Mouse (Mus musculus): Measurements from ENCODE around the gene Fam89b. TPM values are rescaled to one million over a fixed set of nuclear protein-coding genes. Genes with fewer than 3 reads are reported as not detected.

Gene Fam89b
- polyA plus RNA-seq, 1 experiment from 2014 or later = 73.0 TPM

- ChIA-PET POLR2A (interaction anchor here (0.6 to 1.4 kb wide), 3 partner anchors 9 to 31 kb away, joined by 3 to 7 read pairs (median 3); partner anchors contain the start of gene Ehbp1l1), CTCF (interaction anchor here (1.0 to 4.9 kb wide), 3 partner anchors 11 to 31 kb away, joined by 3 to 20 read pairs (median 3); no protein-coding TSS in a partner anchor)
- in situ Hi-C loops (cut with MboI; ENCODE audit: low pct_unique_long_range_greater_than_20kb) = no loop called here
- no peak for DNase-seq (ENCODE audit: low read depth, low spot score)
- ATAC-seq = no peak
- H3K27me3 ChIP-seq = no peaks in the 10 kb centered on the region
- TF ChIP-seq CTCF (IDR thresholded peaks at IDR 0.05) = no peak
Observed at GRCm38 (mm10) chr19:5756321-5756985, 27.0 kb upstream of the Fam89b start.

- ATAC-seq = no peak
- in situ Hi-C loops (cut with MboI; ENCODE audit: low pct_unique_long_range_greater_than_20kb) = no loop called here
- ChIA-PET POLR2A (interaction anchor here (0.6 to 1.0 kb wide), 2 partner anchors 15 to 102 kb away, joined by 3 read pairs; no protein-coding TSS in a partner anchor), CTCF (interaction anchor here (4.9 kb wide), 1 partner anchor 16 kb away, joined by 20 read pairs; no protein-coding TSS in a partner anchor)
- H3K27me3 ChIP-seq = no peaks in the 10 kb centered on the region
- DNase-seq (ENCODE audit: low read depth, low spot score) = no peak
- TF ChIP-seq CTCF (IDR thresholded peaks at IDR 0.05) = no peak
Observed at GRCm38 (mm10) chr19:5751742-5752141, 22.3 kb upstream of the Fam89b start.

- CTCF ChIA-PET = no interaction called here
- TF ChIP-seq CTCF (IDR thresholded peaks at IDR 0.05) = no peak
- POLR2A ChIA-PET = interaction anchor here (3.1 kb wide), 1 partner anchor 8 kb away, joined by 25 read pairs; no protein-coding TSS in a partner anchor
- no peak for ATAC-seq
- in situ Hi-C loops (cut with MboI; ENCODE audit: low pct_unique_long_range_greater_than_20kb) = no loop called here
- no peak for DNase-seq (ENCODE audit: low read depth, low spot score)
- H3K27me3 ChIP-seq = no peaks in the 10 kb centered on the region
Observed at GRCm38 (mm10) chr19:5750951-5751350, 21.5 kb upstream of the Fam89b start.

- DNase-seq (ENCODE audit: low read depth, low spot score) (no peak), ATAC-seq (no peak)
- POLR2A ChIA-PET = interaction anchor here (0.9 to 3.1 kb wide), 5 partner anchors 10 to 21 kb away, joined by 3 to 25 read pairs (median 5); partner anchors contain the start of gene Scyl1
- CTCF ChIA-PET = interaction anchor here (1.0 to 2.4 kb wide), 4 partner anchors 10 to 61 kb away, joined by 3 to 6 read pairs (median 4); partner anchors contain the start of genes Fam89b, Map3k11 and Pcnx3
- in situ Hi-C loops (cut with MboI; ENCODE audit: low pct_unique_long_range_greater_than_20kb) = no loop called here
- no peaks in the 10 kb centered on the region for H3K27me3 ChIP-seq
- no peak for TF ChIP-seq CTCF (IDR thresholded peaks at IDR 0.05)
Observed at GRCm38 (mm10) chr19:5749476-5749875, 20.0 kb upstream of the Fam89b start.

- in situ Hi-C loops (cut with MboI; ENCODE audit: low pct_unique_long_range_greater_than_20kb) = no loop called here
- DNase-seq (ENCODE audit: low read depth, low spot score) (no peak), ATAC-seq (no peak)
- ChIA-PET POLR2A (interaction anchor here (1.0 to 1.9 kb wide), 2 partner anchors 12 to 21 kb away, joined by 5 to 7 read pairs; partner anchors contain the start of gene Ehbp1l1), CTCF (no interaction called here)
- H3K27me3 ChIP-seq = no peaks in the 10 kb centered on the region
- TF ChIP-seq CTCF (IDR thresholded peaks at IDR 0.05) = no peak
Observed at GRCm38 (mm10) chr19:5746907-5747363, 17.5 kb upstream of the Fam89b start.

- DNase-seq (ENCODE audit: low read depth, low spot score) = no peak
- no peak for ATAC-seq
- TF ChIP-seq CTCF (IDR thresholded peaks at IDR 0.05) = no peak
- in situ Hi-C loops (cut with MboI; ENCODE audit: low pct_unique_long_range_greater_than_20kb) = no loop called here
- POLR2A ChIA-PET = interaction anchor here (1.5 to 1.9 kb wide), 2 partner anchors 11 to 13 kb away, joined by 3 to 7 read pairs; no protein-coding TSS in a partner anchor
- H3K27me3 ChIP-seq = no peaks in the 10 kb centered on the region
- CTCF ChIA-PET = no interaction called here
Observed at GRCm38 (mm10) chr19:5745756-5746710, 16.6 kb upstream of the Fam89b start.

GRCm38 (mm10) chr19:5743576-5743975 is 14.1 kb upstream of the Fam89b start:
- in situ Hi-C loops (cut with MboI; ENCODE audit: low pct_unique_long_range_greater_than_20kb) = no loop called here
- no peak for TF ChIP-seq CTCF (IDR thresholded peaks at IDR 0.05)
- peak; percentile 59 for ATAC-seq
- H3K27me3 ChIP-seq = no peaks in the 10 kb centered on the region
- DNase-seq (ENCODE audit: low read depth, low spot score) = no peak
- ChIA-PET CTCF (interaction anchor here (1.1 to 2.7 kb wide), 2 partner anchors 15 to 44 kb away, joined by 4 to 17 read pairs; partner anchors contain the start of gene Fam89b), POLR2A (interaction anchor here (0.6 to 4.5 kb wide), 7 partner anchors 9 to 100 kb away, joined by 3 to 38 read pairs (median 4); partner anchors contain the start of genes Ehbp1l1 and Fam89b)

- in situ Hi-C loops (cut with MboI; ENCODE audit: low pct_unique_long_range_greater_than_20kb) = no loop called here
- DNase-seq (ENCODE audit: low read depth, low spot score) = no peak
- no peaks in the 10 kb centered on the region for H3K27me3 ChIP-seq
Observed at GRCm38 (mm10) chr19:5742241-5742641, 12.8 kb upstream of the Fam89b start.

GRCm38 (mm10) chr19:5741641-5742240 is 12.3 kb upstream of the Fam89b start:
- TF ChIP-seq CTCF (IDR thresholded peaks at IDR 0.05) = no peak
- ATAC-seq = peak; percentile 27
- ChIA-PET POLR2A (interaction anchor here (0.6 to 4.5 kb wide), 7 partner anchors 11 to 70 kb away, joined by 3 to 38 read pairs (median 5); partner anchors contain the start of genes Ehbp1l1 and Fam89b), CTCF (interaction anchor here (1.3 to 2.7 kb wide), 3 partner anchors 13 to 31 kb away, joined by 5 to 17 read pairs (median 5); partner anchors contain the start of gene Fam89b)
- DNase-seq (ENCODE audit: low read depth, low spot score) = no peak
- no peaks in the 10 kb centered on the region for H3K27me3 ChIP-seq
- in situ Hi-C loops (cut with MboI; ENCODE audit: low pct_unique_long_range_greater_than_20kb) = no loop called here

More at GRCm38 (mm10) chr19:5742241-5742641, 12.8 kb upstream of the Fam89b start:
- no peak for TF ChIP-seq CTCF (IDR thresholded peaks at IDR 0.05)
- ChIA-PET CTCF (interaction anchor here (1.1 to 2.7 kb wide), 3 partner anchors 13 to 45 kb away, joined by 4 to 17 read pairs (median 5); partner anchors contain the start of gene Fam89b), POLR2A (interaction anchor here (0.6 to 4.5 kb wide), 13 partner anchors 8 to 101 kb away, joined by 3 to 38 read pairs (median 4); partner anchors contain the start of genes Fam89b and Scyl1)
- no peak for ATAC-seq

All from Patski (cell line).